Mouse (Mus musculus): ENCODE data around the gene Hps6. TPM values are rescaled to one million over a fixed set of nuclear protein-coding genes. Genes with fewer than 3 reads are reported as not detected.

The Hps6 gene
- polyA plus RNA-seq, 1 experiment = 7.5 TPM

- peaks cover 3% of the 10 kb centered on the region for H3K4me1 ChIP-seq (ENCODE audit: control insufficient read depth, insufficient read depth, low read length)
- TF ChIP-seq CTCF (IDR thresholded peaks at IDR 0.05; ENCODE audit: insufficient read depth, low read length) = no peak
- TF ChIP-seq POLR2A (IDR thresholded peaks at IDR 0.05; ENCODE audit: borderline replicate concordance, extremely low read depth, low read depth, low read length) = peak; percentile 21; the same call in 1 of the 2 replicates
- under 1% methylated on average over 76 of the region's 76 CpGs for WGBS
- DNase-seq = peak; percentile 92
- peak within 1 kb of the TSS; percentile 83 for H3K4me3 ChIP-seq (replicated peaks; ENCODE audit: extremely low read depth, low read depth, low read length)
Measured at GRCm38 (mm10) chr19:45997785-45998693, 5.3 kb upstream of the Hps6 start, which contains the start of gene Armh3. Armh3 (minus strand) TSS chr19:45998488.

GRCm38 (mm10) chr19:45998694-45999217, 4.6 kb upstream of the Hps6 start:
- TF ChIP-seq CTCF (IDR thresholded peaks at IDR 0.05; ENCODE audit: insufficient read depth, low read length) (no peak), POLR2A (IDR thresholded peaks at IDR 0.05; ENCODE audit: borderline replicate concordance, extremely low read depth, low read depth, low read length) (no peak)
- Histone ChIP-seq H3K4me1 (ENCODE audit: control insufficient read depth, insufficient read depth, low read length) (peaks cover 3% of the 10 kb centered on the region), H3K4me3 (replicated peaks; ENCODE audit: extremely low read depth, low read depth, low read length) (peak overlapping the region; percentile 83)
- WGBS = 8% methylated on average over 8 of the region's 8 CpGs
- DNase-seq = no peak

GRCm38 (mm10) chr19:45999378-45999777, 3.9 kb upstream of the Hps6 start:
- TF ChIP-seq POLR2A (IDR thresholded peaks at IDR 0.05; ENCODE audit: borderline replicate concordance, extremely low read depth, low read depth, low read length) (no peak), CTCF (IDR thresholded peaks at IDR 0.05; ENCODE audit: insufficient read depth, low read length) (no peak)
- H3K4me1 ChIP-seq (ENCODE audit: control insufficient read depth, insufficient read depth, low read length) = peaks cover 7% of the 10 kb centered on the region
- no peak for DNase-seq
- 41% methylated on average over 1 of the region's 1 CpGs for WGBS
- H3K4me3 ChIP-seq (replicated peaks; ENCODE audit: extremely low read depth, low read depth, low read length) = no peak overlapping the region

GRCm38 (mm10) chr19:46002279-46002678, 1.0 kb upstream of the Hps6 start:
- WGBS = 74% methylated on average over 9 of the region's 9 CpGs
- Histone ChIP-seq H3K4me3 (replicated peaks; ENCODE audit: extremely low read depth, low read depth, low read length) (no peak overlapping the region), H3K4me1 (ENCODE audit: control insufficient read depth, insufficient read depth, low read length) (peaks cover 6% of the 10 kb centered on the region)
- TF ChIP-seq CTCF (IDR thresholded peaks at IDR 0.05; ENCODE audit: insufficient read depth, low read length) (no peak), POLR2A (IDR thresholded peaks at IDR 0.05; ENCODE audit: borderline replicate concordance, extremely low read depth, low read depth, low read length) (no peak)
- DNase-seq = no peak

GRCm38 (mm10) chr19:46004814-46005466, 1.6 kb downstream of the Hps6 start:
- DNase-seq = no peak
- Histone ChIP-seq H3K4me1 (ENCODE audit: control insufficient read depth, insufficient read depth, low read length) (peaks cover 4% of the 10 kb centered on the region; the same call in 1 of the 2 replicates), H3K4me3 (replicated peaks; ENCODE audit: extremely low read depth, low read depth, low read length) (no peak overlapping the region)
- 84% methylated on average over 17 of the region's 17 CpGs for WGBS
- TF ChIP-seq POLR2A (IDR thresholded peaks at IDR 0.05; ENCODE audit: borderline replicate concordance, extremely low read depth, low read depth, low read length) = no peak
- no peak for TF ChIP-seq CTCF (IDR thresholded peaks at IDR 0.05; ENCODE audit: insufficient read depth, low read length)

- TF ChIP-seq POLR2A (IDR thresholded peaks at IDR 0.05; ENCODE audit: borderline replicate concordance, extremely low read depth, low read depth, low read length) (no peak), CTCF (IDR thresholded peaks at IDR 0.05; ENCODE audit: insufficient read depth, low read length) (no peak)
- 90% methylated on average over 7 of the region's 7 CpGs for WGBS
- peaks cover 4% of the 10 kb centered on the region; the same call in 1 of the 2 replicates for H3K4me1 ChIP-seq (ENCODE audit: control insufficient read depth, insufficient read depth, low read length)
- no peak for DNase-seq
- H3K4me3 ChIP-seq (replicated peaks; ENCODE audit: extremely low read depth, low read depth, low read length) = no peak overlapping the region
Measured at GRCm38 (mm10) chr19:46005680-46006079, 2.4 kb downstream of the Hps6 start.

- no peak overlapping the region for H3K4me3 ChIP-seq (replicated peaks; ENCODE audit: extremely low read depth, low read depth, low read length)
- TF ChIP-seq CTCF (IDR thresholded peaks at IDR 0.05; ENCODE audit: insufficient read depth, low read length) (peak; percentile 96), POLR2A (IDR thresholded peaks at IDR 0.05; ENCODE audit: borderline replicate concordance, extremely low read depth, low read depth, low read length) (no peak)
- peak; percentile 88 for DNase-seq
- H3K4me1 ChIP-seq (ENCODE audit: control insufficient read depth, insufficient read depth, low read length) = no peaks in the 10 kb centered on the region
- WGBS = 20% methylated on average over 12 of the region's 12 CpGs
Measured at GRCm38 (mm10) chr19:46014572-46015178, 11.4 kb downstream of the Hps6 start.

- H3K4me1 ChIP-seq (ENCODE audit: control insufficient read depth, insufficient read depth, low read length) = no peaks in the 10 kb centered on the region
- DNase-seq = no peak
- no peak for TF ChIP-seq POLR2A (IDR thresholded peaks at IDR 0.05; ENCODE audit: borderline replicate concordance, extremely low read depth, low read depth, low read length)
- no peak for TF ChIP-seq CTCF (IDR thresholded peaks at IDR 0.05; ENCODE audit: insufficient read depth, low read length)
- WGBS = 85% methylated on average over 2 of the region's 2 CpGs
- no peak overlapping the region for H3K4me3 ChIP-seq (replicated peaks; ENCODE audit: extremely low read depth, low read depth, low read length)
Measured at GRCm38 (mm10) chr19:46016023-46016422, 12.7 kb downstream of the Hps6 start.

- Histone ChIP-seq H3K4me3 (replicated peaks; ENCODE audit: extremely low read depth, low read depth, low read length) (no peak overlapping the region), H3K4me1 (ENCODE audit: control insufficient read depth, insufficient read depth, low read length) (no peaks in the 10 kb centered on the region)
- WGBS = 63% methylated on average over 6 of the region's 6 CpGs
- no peak for DNase-seq
- TF ChIP-seq POLR2A (IDR thresholded peaks at IDR 0.05; ENCODE audit: borderline replicate concordance, extremely low read depth, low read depth, low read length) (no peak), CTCF (IDR thresholded peaks at IDR 0.05; ENCODE audit: insufficient read depth, low read length) (no peak)
Measured at GRCm38 (mm10) chr19:46024959-46025358, 21.7 kb downstream of the Hps6 start.

Data from lung, adult 2 months (tissue).